Mouse (Mus musculus) forebrain, embryonic 11.5 days (tissue): ENCODE results near the gene Nat8f1. TPM values are rescaled to one million over a fixed set of nuclear protein-coding genes. Genes with fewer than 3 reads are reported as not detected.
"Not testable (repeated sequence)": the region's sequence is repeated elsewhere in the genome, so short reads cannot be mapped to it uniquely, and the experiment has no call there.

ENCODE experiments used
- ATAC-seq: fragments of 200-750 bp; cut with Nextera tagmentation; replicated peaks from 2 replicates; pipeline ENCODE4 v1.8.0; 2017; ENCODE audit warnings: moderate TSS enrichment; ENCODE audit not compliant: low FRiP score
- DNase-seq: peaks from one replicate; pipeline ENCODE4 v3.0.0-alpha.2; 2017; ENCODE audit warnings: low spot score
- H3K27ac ChIP-seq: fragments of 300-500 bp; sonication (generic); 2 replicates; pipeline ENCODE4 v1.5.1; 2014; ENCODE audit warnings: low read depth, low read length
- H3K27me3 ChIP-seq: fragments of 300-500 bp; sonication (generic); 2 replicates; pipeline ENCODE4 v1.6.1; 2014; ENCODE audit warnings: mild to moderate bottlenecking, low read length, mixed read lengths; ENCODE audit not compliant: control insufficient read depth, insufficient read depth
- H3K36me3 ChIP-seq: fragments of 300-500 bp; sonication (generic); 2 replicates; pipeline ENCODE4 v1.6.1; 2014; ENCODE audit warnings: mild to moderate bottlenecking, low read length, moderate library complexity, mixed read lengths; ENCODE audit not compliant: control insufficient read depth, insufficient read depth
- H3K4me1 ChIP-seq: fragments of 300-500 bp; sonication (generic); replicated peaks from 2 replicates; pipeline ENCODE4 v1.6.1; 2014; ENCODE audit warnings: low read length, mixed read lengths; ENCODE audit not compliant: control insufficient read depth, insufficient read depth
- H3K4me2 ChIP-seq: fragments of 300-500 bp; sonication (generic); 2 replicates; pipeline ENCODE4 v1.6.1; 2014; ENCODE audit warnings: low read depth, mild to moderate bottlenecking, low read length, moderate library complexity, mixed read lengths; ENCODE audit not compliant: severe bottlenecking
- H3K4me3 ChIP-seq: fragments of 300-500 bp; sonication (generic); 2 replicates; pipeline ENCODE4 v1.5.1; 2014; ENCODE audit warnings: low read depth, low read length
- H3K9ac ChIP-seq: fragments of 300-500 bp; sonication (generic); 2 replicates; pipeline ENCODE4 v1.6.1; 2014; ENCODE audit warnings: low read length
- H3K9me3 ChIP-seq: fragments of 300-500 bp; sonication (generic); 2 replicates; pipeline ENCODE4 v1.6.1; 2016; ENCODE audit warnings: low read length, mixed read lengths; ENCODE audit not compliant: control insufficient read depth
- whole genome bisulfite sequencing: fragments of 180-500 bp; shearing (Covaris S2); extraction: QIAGEN DNeasy Blood & Tissue Kit; methylation state at CpG from one replicate; pipeline ENCODE4 v1.1.7; 2014; 5-methylcytosine and 5-hydroxymethylcytosine counted together
- polyA plus RNA-seq: library from polyadenylated mRNA; unstranded; fragments of >200 nt; fragmentation: Nextera tagmentation; extraction: Ambion mirVana; gene quantifications from 2 replicates; pipeline ENCODE4 v1.2.1, GENCODE M21; 2014

The Nat8f1 gene
- 4.5 and 4.6 TPM in 2 replicates for polyA plus RNA-seq

DNA sequence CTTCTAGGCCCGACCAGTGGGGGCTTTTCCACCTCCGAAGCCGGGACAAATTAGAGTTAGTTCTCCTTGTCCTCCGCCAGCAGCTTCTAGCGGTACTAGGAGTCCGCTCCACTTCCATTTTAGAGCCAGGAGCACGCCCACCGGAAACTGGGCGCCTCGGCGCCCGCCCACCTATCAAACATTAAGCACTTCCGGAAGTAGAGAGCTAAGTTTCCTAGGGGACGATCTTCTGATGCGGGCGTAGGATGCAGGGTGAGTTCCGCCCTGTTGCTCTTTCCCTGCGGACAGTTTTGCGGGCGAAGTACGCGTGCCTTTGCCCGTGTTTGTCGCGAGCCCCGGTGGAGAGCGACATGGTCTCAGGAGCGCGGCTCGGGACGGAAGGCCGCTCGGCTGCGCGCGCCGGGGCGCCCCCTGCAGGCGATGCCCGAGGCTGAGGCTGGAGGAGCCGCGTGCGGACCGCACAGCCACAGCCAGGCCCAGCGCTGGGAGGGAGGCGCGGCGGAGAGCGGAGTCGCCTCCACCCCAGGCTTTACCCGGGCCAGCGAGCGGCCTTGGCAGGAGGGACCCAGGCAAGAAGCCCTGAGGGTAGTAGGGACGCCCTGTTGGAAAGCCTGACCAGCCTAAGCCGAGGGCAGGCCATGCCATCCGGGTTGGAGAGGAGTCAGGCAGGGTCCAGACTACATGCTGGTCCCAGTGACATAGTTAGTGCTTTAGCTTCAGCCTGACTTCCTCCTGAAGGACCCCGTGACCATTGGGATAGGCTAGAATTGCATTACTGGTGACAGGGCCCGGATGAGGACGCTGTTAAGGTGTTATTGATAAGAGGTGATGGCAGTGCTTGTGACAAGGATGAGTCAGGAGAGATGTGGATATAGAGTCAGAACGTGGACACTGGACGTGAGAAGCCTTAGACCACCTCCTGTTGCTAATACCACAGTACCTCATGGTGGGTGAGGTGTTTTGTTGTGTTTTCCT, at the start of gene Nat8f1:
Gene Nat8f1, minus strand, starts transcription at position 149 of the 975 bp plus-strand sequence.
- peak; percentile 95 for ATAC-seq
- H3K4me3 ChIP-seq, result peak within 1 kb of the TSS; percentile 57
- under 1% methylated on average over 58 of the region's 61 CpGs for WGBS
- peak within 1 kb of the TSS; percentile 74 for H3K9ac ChIP-seq
- H3K27me3 ChIP-seq, H3K36me3 ChIP-seq, H3K9me3 ChIP-seq, H3K4me1 ChIP-seq: not testable (repeated sequence)
- peak within 1 kb of the TSS; percentile 83 for H3K4me2 ChIP-seq
- DNase-seq, result peak; percentile 91
- H3K27ac ChIP-seq, result peak within 1 kb of the TSS; percentile 73; the same call in 1 of the 2 replicates

DNA sequence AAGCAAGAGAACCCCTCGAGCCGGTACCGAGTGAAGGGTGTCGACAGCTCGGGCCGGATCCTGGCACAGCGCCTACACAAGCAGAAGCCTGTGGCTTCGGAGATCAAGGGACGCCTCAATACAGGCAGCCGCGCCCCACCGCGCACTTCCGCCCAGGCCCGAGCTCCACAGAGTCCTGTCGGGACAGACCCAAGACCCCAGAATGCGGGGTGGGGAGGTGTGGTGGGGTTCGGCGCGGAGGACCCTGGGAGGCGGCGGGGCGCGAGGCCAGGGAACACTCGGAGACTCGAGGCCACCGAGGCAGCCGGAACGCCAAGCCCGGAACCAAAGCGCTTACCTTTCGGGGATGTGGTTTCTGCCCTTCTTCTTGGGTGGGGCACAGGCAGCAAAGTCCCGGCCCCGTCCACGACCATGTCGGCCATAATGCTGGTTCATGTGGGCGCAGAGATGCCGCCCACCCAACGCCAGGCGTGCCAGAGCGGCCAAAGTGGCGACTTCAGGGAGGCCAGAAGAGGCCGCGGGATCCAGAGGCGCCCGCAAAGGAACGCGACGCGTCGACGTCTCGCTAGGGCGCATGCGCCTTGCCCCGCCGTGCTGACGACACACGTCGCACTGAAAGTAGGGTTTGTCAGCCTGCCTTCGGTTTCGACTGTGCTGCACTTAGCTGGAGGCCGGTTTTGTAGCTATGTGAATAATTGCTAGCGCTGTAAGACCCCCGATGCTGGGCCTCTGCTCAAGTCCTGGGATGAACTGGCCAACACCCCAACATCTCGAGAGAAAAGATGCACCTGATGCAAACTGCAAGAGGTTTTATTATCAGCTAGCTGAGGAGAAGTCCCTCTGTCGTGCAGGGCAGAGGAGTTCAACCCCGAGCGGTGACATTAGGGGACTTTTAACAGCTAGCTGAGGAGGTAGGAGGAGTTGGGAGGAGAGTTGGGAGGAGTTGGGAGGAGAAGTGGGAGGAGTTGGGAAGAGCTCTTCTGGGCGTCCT, 45.9 kb upstream of the Nat8f1 start, which contains the start of gene Dusp11:
Gene Dusp11, minus strand, starts transcription at position 567 of the 991 bp plus-strand sequence.
- H3K36me3 ChIP-seq, result no peaks in the 10 kb centered on the region; the same call in 1 of the 2 replicates
- H3K4me3 ChIP-seq, result peak within 1 kb of the TSS; percentile 82
- H3K27me3 ChIP-seq, result no peaks in the 10 kb centered on the region
- peaks cover 5% of the 10 kb centered on the region; the same call in 1 of the 2 replicates for H3K4me1 ChIP-seq
- peak; percentile 95 for DNase-seq
- peak within 1 kb of the TSS; percentile 64 for H3K4me2 ChIP-seq
- H3K9me3 ChIP-seq, result no peaks in the 10 kb centered on the region
- under 1% methylated on average over 70 of the region's 70 CpGs for WGBS
- peak; percentile 96 for ATAC-seq
- peak within 1 kb of the TSS; percentile 87 for H3K9ac ChIP-seq
- H3K27ac ChIP-seq, result peak within 1 kb of the TSS; percentile 94

DNA sequence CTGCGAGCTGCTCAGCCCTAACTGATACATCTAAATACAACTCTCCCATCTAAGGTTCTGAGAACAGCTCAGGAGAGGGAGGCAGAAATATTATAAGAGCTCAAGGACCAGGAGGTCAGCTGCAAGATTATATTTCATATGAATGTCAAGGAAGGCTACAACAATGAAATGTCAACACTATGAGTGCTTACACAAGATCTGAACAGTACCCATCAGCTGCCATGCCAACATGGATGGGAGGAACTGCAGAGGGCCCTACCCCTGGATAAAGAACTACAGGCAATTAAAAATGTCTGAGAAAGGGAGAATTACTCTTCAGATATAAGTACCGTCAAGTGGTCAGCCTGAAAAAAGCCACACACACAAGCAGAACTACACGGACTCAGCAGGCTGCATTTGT, 42.1 kb upstream of the Nat8f1 start:
- Histone ChIP-seq H3K4me3 (no peak overlapping the region), H3K27me3 (no peaks in the 10 kb centered on the region), H3K4me2 (no peak overlapping the region), H3K36me3 (peaks cover 10% of the 10 kb centered on the region; the same call in 1 of the 2 replicates), H3K27ac (no peak overlapping the region), H3K9me3 (no peaks in the 10 kb centered on the region), H3K9ac (no peak overlapping the region), H3K4me1 (peaks cover 5% of the 10 kb centered on the region; the same call in 1 of the 2 replicates)
- ATAC-seq (no peak), DNase-seq (no peak)
- WGBS, result 94% methylated on average over 3 of the region's 3 CpGs

- Histone ChIP-seq H3K36me3 (peaks cover 8% of the 10 kb centered on the region; the same call in 1 of the 2 replicates), H3K27me3 (no peaks in the 10 kb centered on the region), H3K9ac (no peak overlapping the region), H3K27ac (no peak overlapping the region), H3K4me3 (no peak overlapping the region), H3K4me2 (no peak overlapping the region), H3K9me3 (no peaks in the 10 kb centered on the region), H3K4me1 (no peaks in the 10 kb centered on the region)
- WGBS, result 84% methylated on average over 6 of the region's 6 CpGs
- DNase-seq (no peak), ATAC-seq (no peak)
These were observed 33.1 kb upstream of the Nat8f1 start for GRCm38 (mm10) chr6:85948549-85948948.

DNA sequence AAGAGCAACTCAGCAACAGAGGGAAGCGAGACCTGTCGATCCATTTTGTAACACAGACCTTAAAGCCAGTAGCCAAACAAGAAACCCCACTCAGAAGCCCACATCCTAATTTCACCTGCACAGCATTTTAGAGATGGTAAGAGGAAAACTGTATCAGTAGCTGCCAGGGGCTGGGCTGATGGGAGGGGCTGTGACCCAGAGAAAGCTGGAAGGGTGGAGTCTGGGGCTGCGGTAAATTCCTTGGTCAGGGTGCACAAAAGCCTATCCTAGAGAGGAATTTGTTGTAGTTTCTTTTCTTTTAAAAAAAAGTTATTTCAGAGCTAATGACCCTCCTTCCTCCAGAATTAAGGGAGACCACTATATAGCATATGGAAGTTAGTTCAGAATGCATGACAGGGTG, 27.0 kb upstream of the Nat8f1 start:
- no peaks in the 10 kb centered on the region for H3K9me3 ChIP-seq
- no peak overlapping the region for H3K4me3 ChIP-seq
- ATAC-seq (no peak), DNase-seq (no peak)
- peaks cover 6% of the 10 kb centered on the region; the same call in 1 of the 2 replicates for H3K36me3 ChIP-seq
- H3K4me2 ChIP-seq, result no peak overlapping the region
- H3K9ac ChIP-seq, result no peak overlapping the region
- no peaks in the 10 kb centered on the region for H3K27me3 ChIP-seq
- 92% methylated on average over 3 of the region's 3 CpGs for WGBS
- H3K4me1 ChIP-seq, result no peaks in the 10 kb centered on the region; the same call in 1 of the 2 replicates
- no peak overlapping the region for H3K27ac ChIP-seq

DNA sequence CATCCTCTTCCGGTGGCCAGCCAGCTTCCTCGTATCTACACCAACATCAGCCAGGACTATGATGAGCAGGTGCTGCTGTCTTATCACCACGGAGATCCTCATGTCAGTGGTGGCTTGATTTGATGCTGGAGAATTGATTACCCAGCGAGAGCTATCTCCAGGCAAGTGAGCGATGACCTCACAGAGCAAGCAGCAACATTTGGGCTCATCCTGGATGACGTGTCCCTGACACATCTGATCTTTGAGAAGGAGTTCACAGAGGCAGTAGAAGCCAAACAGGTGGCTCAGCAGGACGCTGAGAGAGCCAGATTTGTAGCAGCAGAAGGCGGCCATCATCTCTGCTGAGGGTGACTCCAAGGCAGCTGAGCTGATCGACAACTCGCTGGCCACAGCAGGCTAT, 23.2 kb upstream of the Nat8f1 start:
- Histone ChIP-seq H3K27ac (no peak overlapping the region), H3K9ac (no peak overlapping the region), H3K4me3 (no peak overlapping the region), H3K9me3 (no peaks in the 10 kb centered on the region), H3K36me3 (no peaks in the 10 kb centered on the region; the same call in 1 of the 2 replicates), H3K27me3 (no peaks in the 10 kb centered on the region), H3K4me2 (no peak overlapping the region), H3K4me1 (no peaks in the 10 kb centered on the region; the same call in 1 of the 2 replicates)
- no peak for DNase-seq
- 85% methylated on average over 10 of the region's 10 CpGs for WGBS
- no peak for ATAC-seq

- H3K9me3 ChIP-seq, H3K27me3 ChIP-seq, H3K36me3 ChIP-seq, H3K27ac ChIP-seq, H3K4me1 ChIP-seq: not testable (repeated sequence)
- ATAC-seq, result peak; percentile 96
- 1% methylated on average over 49 of the region's 50 CpGs for WGBS
- H3K9ac ChIP-seq, result peak overlapping the region; percentile 51; the same call in 1 of the 2 replicates
- DNase-seq, result peak; percentile 86
- H3K4me2 ChIP-seq, result peak overlapping the region; percentile 54
- peak overlapping the region; percentile 36 for H3K4me3 ChIP-seq
These were observed 21.3 kb upstream of the Nat8f1 start for GRCm38 (mm10) chr6:85936508-85937465.
